Mouse (Mus musculus): ENCODE results near the gene Ercc6. TPM values are rescaled to one million over a fixed set of nuclear protein-coding genes. Genes with fewer than 3 reads are reported as not detected.

Gene Ercc6
- polyA plus RNA-seq, 1 experiment from 2014 or later, result 26.3 TPM

DNA sequence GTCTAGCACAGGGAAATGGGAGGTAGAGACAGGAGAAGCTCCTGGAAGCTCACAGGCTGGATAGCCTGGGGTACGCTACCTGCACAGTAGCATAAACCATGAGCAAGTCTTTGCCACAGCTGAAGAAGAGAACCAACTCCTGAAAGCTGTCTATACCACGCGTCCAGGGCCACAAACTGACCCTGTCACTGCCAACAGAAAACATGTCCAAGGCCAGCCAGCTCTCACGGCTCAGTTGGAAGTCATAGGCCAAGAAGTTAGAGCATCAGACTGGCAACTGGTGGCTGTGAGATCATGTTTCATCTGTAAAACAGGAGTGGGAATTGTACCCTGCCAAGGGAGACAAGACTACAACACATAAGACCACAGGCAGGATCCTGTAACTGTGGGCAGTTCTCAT lies 20.3 kb downstream of the Ercc6 start:
- ATAC-seq (replicated peaks; ENCODE audit: insufficient number of reproducible peaks, low FRiP score, low TSS enrichment, low read depth) (no peak), DNase-seq (ENCODE audit: low spot score) (no peak)
- no peak overlapping the region for H3K9ac ChIP-seq (replicated peaks; ENCODE audit: low read length)
- H3K27me3 ChIP-seq (ENCODE audit: control insufficient read depth, insufficient read depth, low read length), result no peaks in the 10 kb centered on the region
- H3K9me3 ChIP-seq (replicated peaks; ENCODE audit: control insufficient read depth, low read length), result no peaks in the 10 kb centered on the region
- H3K4me2 ChIP-seq (ENCODE audit: low read depth, low read length), result no peak overlapping the region
- no peaks in the 10 kb centered on the region; the same call in 1 of the 2 replicates for H3K36me3 ChIP-seq (replicated peaks; ENCODE audit: control insufficient read depth, insufficient read depth, low read depth, low read length)
- no peaks in the 10 kb centered on the region for H3K4me1 ChIP-seq (ENCODE audit: control insufficient read depth, insufficient read depth, low read length)
- no peak overlapping the region for H3K4me3 ChIP-seq (ENCODE audit: low read depth, low read length)
- 82% methylated on average over 4 of the region's 4 CpGs for WGBS
- no peak overlapping the region for H3K27ac ChIP-seq (replicated peaks; ENCODE audit: low read depth, low read length)

DNA sequence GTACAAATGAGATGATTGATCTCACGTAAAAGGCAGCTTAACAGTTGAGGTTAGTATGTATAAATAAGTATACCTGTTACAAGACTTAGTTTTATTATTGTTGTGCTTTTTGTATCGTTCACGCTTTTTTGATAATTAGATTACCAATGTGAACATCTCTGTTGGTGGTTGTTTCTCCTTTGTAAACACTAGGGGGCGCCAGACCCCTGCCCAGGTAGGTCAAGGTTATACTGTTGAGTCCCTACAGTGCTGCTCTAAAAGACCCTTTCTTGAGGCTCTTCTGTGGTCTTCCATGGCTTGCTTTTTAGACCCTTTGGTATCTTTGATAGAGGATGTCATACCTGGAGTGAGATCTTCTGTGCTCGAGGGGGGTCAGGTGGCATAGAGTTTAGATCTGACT lies 20.8 kb downstream of the Ercc6 start:
- Histone ChIP-seq H3K27ac (replicated peaks; ENCODE audit: low read depth, low read length) (no peak overlapping the region), H3K4me2 (ENCODE audit: low read depth, low read length) (no peak overlapping the region), H3K4me3 (ENCODE audit: low read depth, low read length) (no peak overlapping the region), H3K4me1 (ENCODE audit: control insufficient read depth, insufficient read depth, low read length) (no peaks in the 10 kb centered on the region), H3K27me3 (ENCODE audit: control insufficient read depth, insufficient read depth, low read length) (no peaks in the 10 kb centered on the region), H3K36me3 (replicated peaks; ENCODE audit: control insufficient read depth, insufficient read depth, low read depth, low read length) (no peaks in the 10 kb centered on the region; the same call in 1 of the 2 replicates), H3K9ac (replicated peaks; ENCODE audit: low read length) (no peak overlapping the region), H3K9me3 (replicated peaks; ENCODE audit: control insufficient read depth, low read length) (no peaks in the 10 kb centered on the region)
- WGBS, result 71% methylated on average over 5 of the region's 5 CpGs
- ATAC-seq (replicated peaks; ENCODE audit: insufficient number of reproducible peaks, low FRiP score, low TSS enrichment, low read depth) (no peak), DNase-seq (ENCODE audit: low spot score) (peak; percentile 13)

GRCm38 (mm10) chr14:32536763-32537162 lies 23.4 kb downstream of the Ercc6 start:
- Histone ChIP-seq H3K27me3 (ENCODE audit: control insufficient read depth, insufficient read depth, low read length) (no peaks in the 10 kb centered on the region), H3K9ac (replicated peaks; ENCODE audit: low read length) (no peak overlapping the region), H3K36me3 (replicated peaks; ENCODE audit: control insufficient read depth, insufficient read depth, low read depth, low read length) (no peaks in the 10 kb centered on the region; the same call in 1 of the 2 replicates), H3K9me3 (replicated peaks; ENCODE audit: control insufficient read depth, low read length) (no peaks in the 10 kb centered on the region), H3K4me2 (ENCODE audit: low read depth, low read length) (no peak overlapping the region), H3K4me3 (ENCODE audit: low read depth, low read length) (no peak overlapping the region), H3K27ac (replicated peaks; ENCODE audit: low read depth, low read length) (no peak overlapping the region), H3K4me1 (ENCODE audit: control insufficient read depth, insufficient read depth, low read length) (no peaks in the 10 kb centered on the region)
- 88% methylated on average over 9 of the region's 9 CpGs for WGBS
- ATAC-seq (replicated peaks; ENCODE audit: insufficient number of reproducible peaks, low FRiP score, low TSS enrichment, low read depth) (no peak), DNase-seq (ENCODE audit: low spot score) (no peak)

DNA sequence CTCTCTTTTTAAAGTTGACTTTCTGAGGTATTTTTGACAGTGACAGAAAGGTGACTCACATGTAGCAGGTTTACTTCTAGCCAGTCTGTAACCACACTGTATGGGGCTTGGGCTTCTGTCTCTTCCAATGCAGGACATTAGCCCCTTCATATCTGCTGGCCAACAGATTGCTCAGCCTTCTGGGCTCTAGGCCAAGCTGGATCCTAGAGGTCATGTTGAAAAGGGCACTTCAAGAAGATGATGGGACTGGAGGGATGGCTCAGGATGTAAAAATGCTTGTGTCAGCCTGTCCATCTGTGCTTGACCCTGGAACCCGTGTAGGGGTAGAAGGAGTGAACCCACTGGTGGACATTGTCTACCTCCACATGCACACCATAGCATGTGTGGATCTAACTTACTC lies 24.8 kb downstream of the Ercc6 start:
- H3K4me2 ChIP-seq (ENCODE audit: low read depth, low read length), result no peak overlapping the region
- ATAC-seq (replicated peaks; ENCODE audit: insufficient number of reproducible peaks, low FRiP score, low TSS enrichment, low read depth), result no peak
- no peaks in the 10 kb centered on the region; the same call in 1 of the 2 replicates for H3K36me3 ChIP-seq (replicated peaks; ENCODE audit: control insufficient read depth, insufficient read depth, low read depth, low read length)
- no peaks in the 10 kb centered on the region for H3K27me3 ChIP-seq (ENCODE audit: control insufficient read depth, insufficient read depth, low read length)
- H3K27ac ChIP-seq (replicated peaks; ENCODE audit: low read depth, low read length), result no peak overlapping the region
- H3K9me3 ChIP-seq (replicated peaks; ENCODE audit: control insufficient read depth, low read length), result no peaks in the 10 kb centered on the region
- no peak overlapping the region for H3K4me3 ChIP-seq (ENCODE audit: low read depth, low read length)
- DNase-seq (ENCODE audit: low spot score), result no peak
- 85% methylated on average over 1 of the region's 1 CpGs for WGBS
- H3K9ac ChIP-seq (replicated peaks; ENCODE audit: low read length), result no peak overlapping the region
- no peaks in the 10 kb centered on the region for H3K4me1 ChIP-seq (ENCODE audit: control insufficient read depth, insufficient read depth, low read length)

- Histone ChIP-seq H3K4me3 (ENCODE audit: low read depth, low read length) (no peak overlapping the region), H3K36me3 (replicated peaks; ENCODE audit: control insufficient read depth, insufficient read depth, low read depth, low read length) (no peaks in the 10 kb centered on the region), H3K9me3 (replicated peaks; ENCODE audit: control insufficient read depth, low read length) (no peaks in the 10 kb centered on the region), H3K27ac (replicated peaks; ENCODE audit: low read depth, low read length) (no peak overlapping the region), H3K9ac (replicated peaks; ENCODE audit: low read length) (no peak overlapping the region), H3K4me1 (ENCODE audit: control insufficient read depth, insufficient read depth, low read length) (no peaks in the 10 kb centered on the region), H3K4me2 (ENCODE audit: low read depth, low read length) (no peak overlapping the region), H3K27me3 (ENCODE audit: control insufficient read depth, insufficient read depth, low read length) (no peaks in the 10 kb centered on the region)
- no peak for ATAC-seq (replicated peaks; ENCODE audit: insufficient number of reproducible peaks, low FRiP score, low TSS enrichment, low read depth)
- no peak for DNase-seq (ENCODE audit: low spot score)
Measured at GRCm38 (mm10) chr14:32543075-32543474, 29.8 kb downstream of the Ercc6 start.

GRCm38 (mm10) chr14:32546676-32547075 lies 33.4 kb downstream of the Ercc6 start:
- ATAC-seq (replicated peaks; ENCODE audit: insufficient number of reproducible peaks, low FRiP score, low TSS enrichment, low read depth) (no peak), DNase-seq (ENCODE audit: low spot score) (no peak)
- H3K27me3 ChIP-seq (ENCODE audit: control insufficient read depth, insufficient read depth, low read length), result no peaks in the 10 kb centered on the region
- no peaks in the 10 kb centered on the region for H3K4me1 ChIP-seq (ENCODE audit: control insufficient read depth, insufficient read depth, low read length)
- no peaks in the 10 kb centered on the region for H3K36me3 ChIP-seq (replicated peaks; ENCODE audit: control insufficient read depth, insufficient read depth, low read depth, low read length)
- H3K9ac ChIP-seq (replicated peaks; ENCODE audit: low read length), result no peak overlapping the region
- no peak overlapping the region for H3K27ac ChIP-seq (replicated peaks; ENCODE audit: low read depth, low read length)
- WGBS, result 64% methylated on average over 5 of the region's 5 CpGs
- no peaks in the 10 kb centered on the region for H3K9me3 ChIP-seq (replicated peaks; ENCODE audit: control insufficient read depth, low read length)
- H3K4me2 ChIP-seq (ENCODE audit: low read depth, low read length), result no peak overlapping the region
- H3K4me3 ChIP-seq (ENCODE audit: low read depth, low read length), result no peak overlapping the region

DNA sequence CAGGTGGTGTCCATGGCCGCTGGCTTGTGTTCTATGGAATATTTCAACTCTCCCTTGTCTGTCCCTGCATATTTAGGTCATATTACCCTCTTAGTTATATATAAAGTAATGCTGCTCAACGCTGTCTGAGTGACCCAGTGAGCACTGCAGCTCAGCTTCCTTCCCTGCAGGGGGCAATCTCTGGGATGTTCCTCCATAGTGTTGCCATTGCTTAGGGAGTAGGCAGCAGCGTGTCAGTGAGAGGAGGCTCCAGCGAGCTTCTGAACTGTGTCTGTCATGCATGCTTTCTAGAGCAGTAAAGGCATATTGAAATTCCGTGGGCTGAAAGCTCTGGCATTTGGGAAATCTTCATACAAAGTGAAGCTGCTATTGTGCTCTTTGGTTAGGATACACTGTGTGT lies 38.5 kb downstream of the Ercc6 start:
- no peak overlapping the region for H3K4me2 ChIP-seq (ENCODE audit: low read depth, low read length)
- WGBS, result 84% methylated on average over 5 of the region's 5 CpGs
- no peaks in the 10 kb centered on the region for H3K4me1 ChIP-seq (ENCODE audit: control insufficient read depth, insufficient read depth, low read length)
- DNase-seq (ENCODE audit: low spot score) (no peak), ATAC-seq (replicated peaks; ENCODE audit: insufficient number of reproducible peaks, low FRiP score, low TSS enrichment, low read depth) (no peak)
- no peaks in the 10 kb centered on the region for H3K27me3 ChIP-seq (ENCODE audit: control insufficient read depth, insufficient read depth, low read length)
- H3K36me3 ChIP-seq (replicated peaks; ENCODE audit: control insufficient read depth, insufficient read depth, low read depth, low read length), result no peaks in the 10 kb centered on the region
- no peak overlapping the region for H3K27ac ChIP-seq (replicated peaks; ENCODE audit: low read depth, low read length)
- H3K9ac ChIP-seq (replicated peaks; ENCODE audit: low read length), result no peak overlapping the region
- no peak overlapping the region for H3K4me3 ChIP-seq (ENCODE audit: low read depth, low read length)
- no peaks in the 10 kb centered on the region for H3K9me3 ChIP-seq (replicated peaks; ENCODE audit: control insufficient read depth, low read length)

- H3K4me3 ChIP-seq (ENCODE audit: low read depth, low read length), result no peak overlapping the region
- H3K27me3 ChIP-seq (ENCODE audit: control insufficient read depth, insufficient read depth, low read length), result no peaks in the 10 kb centered on the region
- no peak overlapping the region for H3K27ac ChIP-seq (replicated peaks; ENCODE audit: low read depth, low read length)
- H3K4me2 ChIP-seq (ENCODE audit: low read depth, low read length), result no peak overlapping the region
- DNase-seq (ENCODE audit: low spot score) (no peak), ATAC-seq (replicated peaks; ENCODE audit: insufficient number of reproducible peaks, low FRiP score, low TSS enrichment, low read depth) (no peak)
- H3K4me1 ChIP-seq (ENCODE audit: control insufficient read depth, insufficient read depth, low read length), result no peaks in the 10 kb centered on the region
- no peaks in the 10 kb centered on the region for H3K36me3 ChIP-seq (replicated peaks; ENCODE audit: control insufficient read depth, insufficient read depth, low read depth, low read length)
- no peaks in the 10 kb centered on the region for H3K9me3 ChIP-seq (replicated peaks; ENCODE audit: control insufficient read depth, low read length)
- 85% methylated on average over 10 of the region's 10 CpGs for WGBS
- no peak overlapping the region for H3K9ac ChIP-seq (replicated peaks; ENCODE audit: low read length)
Measured at GRCm38 (mm10) chr14:32553198-32553903, 40.0 kb downstream of the Ercc6 start.

Data from embryonic facial prominence, embryonic 11.5 days (tissue).